Mouse (Mus musculus) left cerebral cortex, postnatal 36 days (tissue): ENCODE data around the gene 4933427I04Rik. TPM values are rescaled to one million over a fixed set of nuclear protein-coding genes. Genes with fewer than 3 reads are reported as not detected.

Experiments
- total RNA-seq, 2 experiments: library from RNA; stranded (reverse); gene quantifications; 2 replicates each; pipeline ENCODE4 v1.2.3; 2021

The 4933427I04Rik gene
- total RNA-seq, 2 experiments from 2014 or later = not detected

Other genes starting within 250 kb of the 4933427I04Rik start
- gene Macf1, start 175.3 kb upstream of the 4933427I04Rik start, total RNA-seq = 100 to 1,000 TPM; 187 to 233 TPM
- gene Ndufs5, start 141.5 kb upstream of the 4933427I04Rik start, total RNA-seq = 100 to 1,000 TPM; 180 to 195 TPM
- gene Akirin1, start 109.3 kb upstream of the 4933427I04Rik start, total RNA-seq = 10 to 100 TPM; 60.4 to 64.2 TPM
- gene Rhbdl2, start 71.8 kb upstream of the 4933427I04Rik start, total RNA-seq = under 1 TPM; 0.57 to 0.91 TPM
- gene Mycbp, start 45.2 kb downstream of the 4933427I04Rik start, total RNA-seq = 10 to 100 TPM in 1 of 2 experiments, 1 to 10 TPM in 1; 8.4 to 16.3 TPM
- gene Rragc, start 57.8 kb downstream of the 4933427I04Rik start, total RNA-seq = 10 to 100 TPM; 62.1 to 62.6 TPM
- not detected for gene 4930535I16Rik, start 58.3 kb downstream of the 4933427I04Rik start, total RNA-seq